Mouse (Mus musculus): ENCODE measurements around the gene Adamts6. TPM values are rescaled to one million over a fixed set of nuclear protein-coding genes. Genes with fewer than 3 reads are reported as not detected.
A peak's percentile ranks its signal among the peaks of the same experiment; 100 is the strongest.

The Adamts6 gene
- polyA plus RNA-seq, 1 experiment from 2014 or later = 4.5 TPM

DNA sequence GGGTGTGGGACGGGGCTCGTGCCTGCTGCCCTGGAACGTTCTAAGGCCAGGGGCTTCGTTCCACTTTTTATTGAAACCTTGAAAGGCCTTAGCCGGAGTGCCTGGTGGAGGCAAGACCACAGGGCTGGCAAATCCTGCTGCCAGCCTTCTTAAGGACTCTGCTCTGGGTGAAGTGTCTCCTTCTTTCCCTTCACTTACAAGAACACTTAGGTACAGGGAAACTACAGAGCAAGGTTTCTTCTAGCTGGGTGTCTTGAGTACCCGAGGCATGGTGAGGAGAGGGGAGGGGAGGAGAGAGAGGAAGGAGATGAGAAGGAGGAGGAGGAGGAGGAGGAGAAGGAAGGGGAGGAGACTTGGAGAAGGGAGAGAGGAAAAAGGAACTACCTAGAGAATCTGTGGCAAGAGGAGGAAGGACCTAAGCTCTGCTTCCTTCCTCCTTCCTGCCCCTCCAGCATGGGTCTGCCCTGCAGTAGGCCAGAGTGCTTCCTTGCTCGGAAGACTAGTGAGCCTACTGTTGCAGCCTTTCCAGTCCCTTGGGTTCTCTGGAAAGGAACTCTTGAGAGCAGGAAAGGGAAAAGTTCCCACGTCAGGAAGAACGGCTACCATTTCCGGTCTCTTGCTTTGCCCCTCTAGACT lies 254.6 kb downstream of the Adamts6 start:
- no peak for TF ChIP-seq CTCF (IDR thresholded peaks at IDR 0.05; ENCODE audit: low read depth)
- peak; percentile 37 for DNase-seq
- WGBS = 69% methylated on average over 10 of the region's 10 CpGs
- Histone ChIP-seq H3K9me3 (ENCODE audit: low read depth, low read length) (no peaks in the 10 kb centered on the region), H3K27ac (ENCODE audit: low read depth) (no peak overlapping the region; the same call in 1 of the 2 replicates), H3K4me1 (ENCODE audit: insufficient read depth) (no peaks in the 10 kb centered on the region), H3K36me3 (ENCODE audit: insufficient read depth) (no peaks in the 10 kb centered on the region), H3K9ac (no peak overlapping the region), H3K27me3 (ENCODE audit: insufficient read depth, low read length) (no peaks in the 10 kb centered on the region), H3K4me3 (ENCODE audit: low read depth, low read length) (no peak overlapping the region), H3K4me2 (no peak overlapping the region)
- ATAC-seq (ENCODE audit: insufficient read depth) = peak; percentile 56; the same call in 1 of the 2 replicates

DNA sequence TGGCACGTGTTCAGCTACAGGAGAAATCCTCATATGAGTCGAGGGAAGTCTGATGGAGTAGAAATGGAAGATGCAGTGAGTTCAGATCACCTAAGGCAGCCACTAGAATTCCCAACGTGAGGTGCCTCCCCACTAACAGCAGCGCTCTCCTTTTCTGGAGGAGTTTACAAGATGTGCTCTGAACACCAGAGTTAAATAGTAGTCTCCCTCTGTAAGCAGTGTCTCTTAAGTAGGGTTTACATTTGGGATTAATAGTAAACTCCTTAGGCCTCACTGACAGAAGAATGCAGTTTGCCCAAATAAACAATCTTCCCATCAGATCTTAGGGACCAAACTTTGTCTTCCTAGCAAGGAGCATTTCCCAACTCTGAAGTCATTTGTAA lies 255.1 kb downstream of the Adamts6 start:
- H3K9me3 ChIP-seq (ENCODE audit: low read depth, low read length) = no peaks in the 10 kb centered on the region
- H3K36me3 ChIP-seq (ENCODE audit: insufficient read depth) = no peaks in the 10 kb centered on the region
- no peaks in the 10 kb centered on the region for H3K27me3 ChIP-seq (ENCODE audit: insufficient read depth, low read length)
- H3K4me3 ChIP-seq (ENCODE audit: low read depth, low read length) = no peak overlapping the region
- DNase-seq (peak; percentile 39), ATAC-seq (ENCODE audit: insufficient read depth) (peak; percentile 46; the same call in 1 of the 2 replicates)
- TF ChIP-seq CTCF (IDR thresholded peaks at IDR 0.05; ENCODE audit: low read depth) = no peak
- H3K4me2 ChIP-seq = no peak overlapping the region
- 47% methylated on average over 4 of the region's 4 CpGs for WGBS
- no peak overlapping the region for H3K9ac ChIP-seq
- H3K4me1 ChIP-seq (ENCODE audit: insufficient read depth) = no peaks in the 10 kb centered on the region
- H3K27ac ChIP-seq (ENCODE audit: low read depth) = no peak overlapping the region; the same call in 1 of the 2 replicates

Other genes with a start within 250 kb of the Adamts6 start
- 23.3 and 24.8 TPM in 2 replicates for gene Nln, start 178.2 kb upstream of the Adamts6 start, polyA plus RNA-seq (2014; fragmentation: Nextera tagmentation; extraction: Ambion mirVana)
- 5.5 and 6.3 TPM in 2 replicates for gene Sgtb, start 178.1 kb upstream of the Adamts6 start, polyA plus RNA-seq (2014; fragmentation: Nextera tagmentation; extraction: Ambion mirVana)
- 65.5 and 66.5 TPM in 2 replicates for gene Trappc13, start 109.4 kb upstream of the Adamts6 start, polyA plus RNA-seq (2014; fragmentation: Nextera tagmentation; extraction: Ambion mirVana)
- gene Trim23, start 109.0 kb upstream of the Adamts6 start, polyA plus RNA-seq (2014; fragmentation: Nextera tagmentation; extraction: Ambion mirVana) = 19.2 TPM in 2 replicates
- 78.6 and 89.4 TPM in 2 replicates for gene Cenpk, start 59.2 kb upstream of the Adamts6 start, polyA plus RNA-seq (2014; fragmentation: Nextera tagmentation; extraction: Ambion mirVana)
- gene Ppwd1, start 59.0 kb upstream of the Adamts6 start, polyA plus RNA-seq (2014; fragmentation: Nextera tagmentation; extraction: Ambion mirVana) = 17.8 and 17.9 TPM in 2 replicates